Mouse (Mus musculus) forebrain, embryonic 11.5 days (tissue): ENCODE measurements around the gene Fibp. TPM values are rescaled to one million over a fixed set of nuclear protein-coding genes. Genes with fewer than 3 reads are reported as not detected.
A peak's percentile ranks its signal among the peaks of the same experiment; 100 is the strongest.

ENCODE experiments used
- ATAC-seq: fragments of 200-750 bp; cut with Nextera tagmentation; replicated peaks from 2 replicates; pipeline ENCODE4 v1.8.0; 2017; ENCODE audit warnings: moderate TSS enrichment; ENCODE audit not compliant: low FRiP score
- DNase-seq: peaks from one replicate; pipeline ENCODE4 v3.0.0-alpha.2; 2017; ENCODE audit warnings: low spot score
- H3K27ac ChIP-seq: fragments of 300-500 bp; sonication (generic); 2 replicates; pipeline ENCODE4 v1.5.1; 2014; ENCODE audit warnings: low read depth, low read length
- H3K27me3 ChIP-seq: fragments of 300-500 bp; sonication (generic); 2 replicates; pipeline ENCODE4 v1.6.1; 2014; ENCODE audit warnings: mild to moderate bottlenecking, low read length, mixed read lengths; ENCODE audit not compliant: control insufficient read depth, insufficient read depth
- H3K36me3 ChIP-seq: fragments of 300-500 bp; sonication (generic); 2 replicates; pipeline ENCODE4 v1.6.1; 2014; ENCODE audit warnings: mild to moderate bottlenecking, low read length, moderate library complexity, mixed read lengths; ENCODE audit not compliant: control insufficient read depth, insufficient read depth
- H3K4me1 ChIP-seq: fragments of 300-500 bp; sonication (generic); replicated peaks from 2 replicates; pipeline ENCODE4 v1.6.1; 2014; ENCODE audit warnings: low read length, mixed read lengths; ENCODE audit not compliant: control insufficient read depth, insufficient read depth
- H3K4me2 ChIP-seq: fragments of 300-500 bp; sonication (generic); 2 replicates; pipeline ENCODE4 v1.6.1; 2014; ENCODE audit warnings: low read depth, mild to moderate bottlenecking, low read length, moderate library complexity, mixed read lengths; ENCODE audit not compliant: severe bottlenecking
- H3K4me3 ChIP-seq: fragments of 300-500 bp; sonication (generic); 2 replicates; pipeline ENCODE4 v1.5.1; 2014; ENCODE audit warnings: low read depth, low read length
- H3K9ac ChIP-seq: fragments of 300-500 bp; sonication (generic); 2 replicates; pipeline ENCODE4 v1.6.1; 2014; ENCODE audit warnings: low read length
- H3K9me3 ChIP-seq: fragments of 300-500 bp; sonication (generic); 2 replicates; pipeline ENCODE4 v1.6.1; 2016; ENCODE audit warnings: low read length, mixed read lengths; ENCODE audit not compliant: control insufficient read depth
- WGBS: fragments of 180-500 bp; shearing (Covaris S2); extraction: QIAGEN DNeasy Blood & Tissue Kit; methylation state at CpG from one replicate; pipeline ENCODE4 v1.1.7; 2014; 5-methylcytosine and 5-hydroxymethylcytosine counted together
- polyA plus RNA-seq: library from polyadenylated mRNA; unstranded; fragments of >200 nt; fragmentation: Nextera tagmentation; extraction: Ambion mirVana; gene quantifications from 2 replicates; pipeline ENCODE4 v1.2.1, GENCODE M21; 2014

The Fibp gene
- polyA plus RNA-seq, 1 experiment from 2014 or later, result 105 TPM

DNA sequence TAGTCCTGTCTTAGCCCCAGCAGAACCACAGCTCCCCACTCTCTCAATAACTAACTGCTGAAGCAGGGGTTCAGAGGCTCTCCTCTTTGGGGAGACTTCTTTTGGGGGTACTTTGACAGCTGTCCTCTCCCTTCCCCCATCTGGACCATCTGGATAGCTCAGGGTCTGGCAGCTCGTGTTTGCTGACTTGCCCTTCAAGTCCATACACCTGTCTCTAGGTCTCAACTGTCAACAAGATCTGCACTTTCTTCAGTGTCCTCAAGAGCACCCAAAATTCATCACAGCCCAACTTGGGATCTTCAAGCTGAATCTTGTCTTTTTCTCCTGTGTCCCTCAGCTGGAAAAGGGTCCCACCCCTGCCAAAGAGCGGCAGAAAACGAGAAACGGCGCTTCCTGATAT lies 38.6 kb upstream of the Fibp start:
- no peak overlapping the region for H3K27ac ChIP-seq
- 88% methylated on average over 5 of the region's 5 CpGs for WGBS
- DNase-seq, result no peak
- no peak overlapping the region for H3K9ac ChIP-seq
- H3K27me3 ChIP-seq, result no peaks in the 10 kb centered on the region
- H3K4me3 ChIP-seq, result no peak overlapping the region
- H3K9me3 ChIP-seq, result no peaks in the 10 kb centered on the region
- no peak for ATAC-seq
- H3K4me1 ChIP-seq, result peaks cover 17% of the 10 kb centered on the region; the same call in 1 of the 2 replicates
- peaks cover 7% of the 10 kb centered on the region; the same call in 1 of the 2 replicates for H3K36me3 ChIP-seq
- H3K4me2 ChIP-seq, result no peak overlapping the region

- 89% methylated on average over 10 of the region's 10 CpGs for WGBS
Measured at GRCm38 (mm10) chr19:5422267-5422666, 38.1 kb upstream of the Fibp start.

DNA sequence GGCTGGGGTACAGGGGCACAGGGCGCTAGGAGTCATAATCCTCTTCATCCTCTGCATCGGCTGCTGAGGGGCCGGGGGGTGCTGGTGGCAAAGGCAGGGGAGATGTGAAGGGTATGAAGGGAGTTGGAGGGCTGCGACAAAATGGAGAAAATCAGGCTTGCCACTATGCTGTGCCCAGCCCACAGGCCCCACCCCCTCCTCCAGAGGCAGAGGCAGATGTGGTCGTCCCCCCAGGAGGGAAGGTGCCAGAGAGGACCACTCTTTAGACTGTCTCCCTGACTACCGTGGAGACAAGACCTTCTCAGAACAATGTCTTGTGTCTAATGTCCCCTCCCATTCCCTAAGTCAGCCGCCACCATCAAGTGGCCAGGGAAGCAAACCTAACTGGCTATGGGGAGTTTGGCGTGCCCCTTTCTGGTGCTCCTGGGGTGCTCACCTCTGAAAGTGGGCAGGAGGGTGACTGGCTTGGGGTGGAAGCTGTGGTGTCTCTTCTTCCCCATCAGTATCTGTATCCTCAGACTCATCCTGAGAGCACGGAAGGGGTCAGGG lies 37.4 kb upstream of the Fibp start:
- no peak overlapping the region for H3K27ac ChIP-seq
- peak overlapping the region; percentile 91 for H3K4me2 ChIP-seq
- no peak for DNase-seq
- H3K27me3 ChIP-seq, result no peaks in the 10 kb centered on the region
- peak overlapping the region; percentile 7; the same call in 1 of the 2 replicates for H3K9ac ChIP-seq
- H3K4me3 ChIP-seq, result no peak overlapping the region
- H3K4me1 ChIP-seq, result peaks cover 17% of the 10 kb centered on the region; the same call in 1 of the 2 replicates
- 78% methylated on average over 9 of the region's 9 CpGs for WGBS
- no peak for ATAC-seq
- H3K9me3 ChIP-seq, result no peaks in the 10 kb centered on the region
- peaks cover 7% of the 10 kb centered on the region; the same call in 1 of the 2 replicates for H3K36me3 ChIP-seq

More at GRCm38 (mm10) chr19:5422267-5422666, 38.1 kb upstream of the Fibp start:
- DNase-seq, result no peak
- no peak overlapping the region for H3K27ac ChIP-seq
- no peaks in the 10 kb centered on the region for H3K9me3 ChIP-seq
- H3K36me3 ChIP-seq, result peaks cover 7% of the 10 kb centered on the region; the same call in 1 of the 2 replicates
- H3K4me2 ChIP-seq, result no peak overlapping the region
- H3K9ac ChIP-seq, result no peak overlapping the region
- ATAC-seq, result no peak
- H3K4me3 ChIP-seq, result no peak overlapping the region
- no peaks in the 10 kb centered on the region for H3K27me3 ChIP-seq
- peaks cover 17% of the 10 kb centered on the region; the same call in 1 of the 2 replicates for H3K4me1 ChIP-seq

DNA sequence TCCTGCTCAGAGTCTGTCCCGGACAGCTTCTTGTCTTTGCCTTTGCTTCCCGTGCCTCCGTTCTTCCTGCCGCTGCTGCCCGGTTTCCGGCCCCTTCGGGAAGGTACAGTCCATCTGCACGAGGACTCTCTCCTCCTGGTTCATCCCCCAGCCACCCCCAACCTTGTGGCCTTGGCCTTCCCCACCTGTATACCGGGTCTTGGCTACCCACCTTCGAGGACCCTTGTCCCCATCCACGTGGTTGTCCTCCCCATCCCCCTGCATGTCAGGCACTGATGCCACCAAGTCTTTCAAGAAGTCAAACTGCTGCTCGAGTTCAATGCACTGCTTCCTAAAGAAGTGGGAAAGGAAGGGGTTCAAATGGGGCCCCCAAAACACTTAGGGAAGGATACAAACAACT lies 36.9 kb upstream of the Fibp start:
- Histone ChIP-seq H3K27ac (no peak overlapping the region), H3K4me1 (peaks cover 17% of the 10 kb centered on the region; the same call in 1 of the 2 replicates), H3K4me3 (peak overlapping the region; percentile 83), H3K9me3 (no peaks in the 10 kb centered on the region), H3K27me3 (no peaks in the 10 kb centered on the region), H3K9ac (peak overlapping the region; percentile 94), H3K36me3 (peaks cover 7% of the 10 kb centered on the region; the same call in 1 of the 2 replicates), H3K4me2 (peak overlapping the region; percentile 91)
- DNase-seq, result no peak
- WGBS, result 66% methylated on average over 12 of the region's 12 CpGs
- ATAC-seq, result no peak

- peaks cover 7% of the 10 kb centered on the region; the same call in 1 of the 2 replicates for H3K36me3 ChIP-seq
- H3K4me3 ChIP-seq, result peak overlapping the region; percentile 83
- peak overlapping the region; percentile 94 for H3K9ac ChIP-seq
- no peaks in the 10 kb centered on the region for H3K9me3 ChIP-seq
- no peak for DNase-seq
- peak overlapping the region; percentile 91 for H3K4me2 ChIP-seq
- H3K4me1 ChIP-seq, result peaks cover 17% of the 10 kb centered on the region; the same call in 1 of the 2 replicates
- WGBS, result under 1% methylated on average over 33 of the region's 48 CpGs
- H3K27ac ChIP-seq, result peak overlapping the region; percentile 82
- H3K27me3 ChIP-seq, result no peaks in the 10 kb centered on the region
- peak; percentile 70 for ATAC-seq
Measured at GRCm38 (mm10) chr19:5424092-5424781, 36.2 kb upstream of the Fibp start.

DNA sequence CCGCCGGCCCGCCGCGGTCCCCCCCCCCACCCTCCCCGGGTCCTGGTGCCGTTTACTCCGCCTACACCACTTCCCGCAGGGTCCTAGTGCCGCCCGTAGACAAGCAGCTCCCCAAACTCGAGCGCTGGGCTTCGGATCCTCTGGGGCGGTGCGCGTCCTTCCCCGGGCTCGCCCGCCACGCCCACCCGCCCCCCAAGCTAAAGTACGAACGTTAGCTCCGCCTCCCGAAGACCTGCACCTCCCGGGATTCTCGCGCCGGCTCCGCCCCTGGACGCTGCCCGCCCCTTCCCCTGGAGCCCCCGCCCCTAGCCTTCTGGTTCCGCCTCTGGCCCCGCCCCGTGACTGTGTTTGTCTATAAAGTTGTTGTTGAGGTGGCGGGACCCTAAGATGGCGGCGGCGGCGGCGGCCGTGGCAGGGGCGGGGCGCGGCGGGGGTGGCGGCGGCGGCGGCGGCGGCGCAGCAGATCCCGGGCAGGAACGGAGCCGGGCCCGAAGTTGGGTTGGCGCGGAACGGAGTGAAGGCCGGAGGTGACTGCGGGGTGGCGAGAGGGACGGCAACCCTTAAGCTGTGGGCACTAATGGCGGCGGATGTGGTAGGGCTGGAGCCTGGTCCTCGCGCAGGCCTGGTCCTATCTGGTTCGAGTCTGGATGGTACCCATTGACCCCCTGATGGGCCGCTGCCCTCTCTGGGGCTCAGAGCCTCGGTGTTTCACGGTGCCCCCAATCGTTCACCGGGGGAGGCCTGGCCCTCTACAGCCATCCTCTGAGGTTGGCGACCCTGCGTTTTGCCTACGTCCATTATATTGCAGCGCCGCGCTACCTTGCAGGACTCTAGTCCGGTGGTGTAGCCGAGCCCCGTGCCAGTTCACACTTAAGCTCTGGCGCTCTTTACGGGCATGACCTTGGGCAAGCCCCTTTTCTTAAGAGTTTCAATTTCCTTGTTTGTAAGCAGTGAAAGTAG lies 35.4 kb upstream of the Fibp start, which contains the start of the genes Drap1 and AI837181:
Gene Drap1, minus strand, starts transcription at position 198 of the 960 bp plus-strand sequence.
Gene AI837181, plus strand, starts transcription at position 363 of the 960 bp plus-strand sequence.
- DNase-seq, result peak; percentile 100
- Histone ChIP-seq H3K4me1 (peaks cover 17% of the 10 kb centered on the region; the same call in 1 of the 2 replicates), H3K36me3 (peaks cover 7% of the 10 kb centered on the region; the same call in 1 of the 2 replicates), H3K9me3 (no peaks in the 10 kb centered on the region), H3K27ac (peak within 1 kb of the TSS; percentile 82), H3K4me2 (peak within 1 kb of the TSS; percentile 91), H3K4me3 (peak within 1 kb of the TSS; percentile 83), H3K9ac (peak within 1 kb of the TSS; percentile 94), H3K27me3 (no peaks in the 10 kb centered on the region)
- ATAC-seq, result peak; percentile 92
- WGBS, result under 1% methylated on average over 48 of the region's 87 CpGs

DNA sequence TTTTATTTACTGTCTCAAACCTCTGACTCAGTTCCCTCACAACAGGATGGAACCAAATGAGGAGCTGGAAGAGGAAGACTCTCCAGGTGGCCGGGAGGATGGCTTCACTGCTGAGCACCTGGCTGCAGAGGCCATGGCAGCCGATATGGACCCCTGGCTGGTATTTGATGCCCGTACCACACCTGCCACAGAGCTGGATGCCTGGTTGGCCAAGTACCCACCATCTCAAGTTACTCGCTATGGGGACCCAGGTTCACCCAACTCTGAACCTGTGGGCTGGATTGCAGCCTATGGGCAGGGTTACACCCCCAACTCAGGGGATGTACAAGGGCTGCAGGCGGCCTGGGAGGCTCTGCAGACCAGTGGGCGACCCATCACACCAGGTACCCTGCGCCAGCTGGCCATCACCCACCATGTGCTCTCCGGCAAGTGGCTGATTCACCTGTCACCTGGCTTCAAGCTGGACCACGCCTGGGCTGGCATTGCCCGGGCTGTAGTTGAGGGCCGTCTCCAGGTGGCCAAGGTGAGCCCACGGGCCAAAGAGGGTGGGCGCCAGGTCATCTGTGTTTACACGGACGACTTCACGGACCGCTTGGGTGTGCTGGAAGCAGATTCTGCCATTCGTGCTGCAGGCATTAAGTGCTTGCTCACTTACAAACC lies 34.4 kb upstream of the Fibp start:
- Histone ChIP-seq H3K36me3 (peaks cover 7% of the 10 kb centered on the region; the same call in 1 of the 2 replicates), H3K9ac (peak overlapping the region; percentile 94), H3K9me3 (no peaks in the 10 kb centered on the region), H3K27me3 (no peaks in the 10 kb centered on the region), H3K4me2 (peak overlapping the region; percentile 85), H3K4me3 (peak overlapping the region; percentile 83), H3K27ac (peak overlapping the region; percentile 66; the same call in 1 of the 2 replicates), H3K4me1 (peaks cover 17% of the 10 kb centered on the region; the same call in 1 of the 2 replicates)
- DNase-seq (no peak), ATAC-seq (no peak)
- 88% methylated on average over 18 of the region's 18 CpGs for WGBS
